Mouse (Mus musculus): ENCODE measurements around the gene Galnt12.

DNA sequence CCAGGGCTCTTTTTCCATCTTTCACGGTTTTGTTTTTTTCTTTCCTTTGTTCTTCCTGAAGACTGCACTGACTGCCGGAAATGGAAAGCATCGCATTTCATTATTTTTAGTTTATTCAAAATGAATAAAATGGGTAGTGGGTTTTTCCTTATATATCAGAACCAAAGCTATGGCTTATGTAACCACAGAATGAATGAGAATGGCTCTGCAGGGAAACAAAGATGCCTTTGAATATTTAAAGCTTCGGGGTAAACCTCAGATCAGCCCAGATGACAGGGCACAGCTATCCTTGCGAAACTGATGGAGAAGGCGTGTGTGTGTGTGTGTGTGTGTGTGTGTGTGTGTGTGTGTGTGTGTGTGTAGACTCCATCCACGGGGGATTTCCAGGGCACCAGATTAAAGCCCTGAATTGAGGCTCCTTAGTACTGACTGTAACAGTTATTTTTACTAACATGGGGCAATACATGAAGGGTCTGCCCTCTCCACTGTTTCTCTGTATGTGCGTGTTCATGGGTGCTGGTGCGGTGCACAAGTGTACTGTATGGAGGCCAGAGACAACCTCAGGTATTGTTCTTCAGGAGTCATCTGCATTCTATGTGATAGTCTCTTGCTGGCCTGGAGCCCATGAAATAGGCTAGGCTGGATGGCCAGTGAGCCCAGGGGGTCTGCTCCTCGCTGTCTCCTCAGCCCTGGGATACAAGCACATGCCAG, 49.9 kb downstream of the Galnt12 start:
- TF ChIP-seq CTCF (IDR thresholded peaks at IDR 0.05; ENCODE audit: borderline replicate concordance, insufficient read depth, low read depth, low read length) (no peak), POLR2A (IDR thresholded peaks at IDR 0.05; ENCODE audit: borderline replicate concordance, insufficient read depth, low read length) (no peak)
